Mouse (Mus musculus): ENCODE data around the gene Pwwp2b. TPM values are rescaled to one million over a fixed set of nuclear protein-coding genes. Genes with fewer than 3 reads are reported as not detected.

Pwwp2b gene
- polyA plus RNA-seq, 1 experiment from 2014 or later, result 1.6 TPM

DNA sequence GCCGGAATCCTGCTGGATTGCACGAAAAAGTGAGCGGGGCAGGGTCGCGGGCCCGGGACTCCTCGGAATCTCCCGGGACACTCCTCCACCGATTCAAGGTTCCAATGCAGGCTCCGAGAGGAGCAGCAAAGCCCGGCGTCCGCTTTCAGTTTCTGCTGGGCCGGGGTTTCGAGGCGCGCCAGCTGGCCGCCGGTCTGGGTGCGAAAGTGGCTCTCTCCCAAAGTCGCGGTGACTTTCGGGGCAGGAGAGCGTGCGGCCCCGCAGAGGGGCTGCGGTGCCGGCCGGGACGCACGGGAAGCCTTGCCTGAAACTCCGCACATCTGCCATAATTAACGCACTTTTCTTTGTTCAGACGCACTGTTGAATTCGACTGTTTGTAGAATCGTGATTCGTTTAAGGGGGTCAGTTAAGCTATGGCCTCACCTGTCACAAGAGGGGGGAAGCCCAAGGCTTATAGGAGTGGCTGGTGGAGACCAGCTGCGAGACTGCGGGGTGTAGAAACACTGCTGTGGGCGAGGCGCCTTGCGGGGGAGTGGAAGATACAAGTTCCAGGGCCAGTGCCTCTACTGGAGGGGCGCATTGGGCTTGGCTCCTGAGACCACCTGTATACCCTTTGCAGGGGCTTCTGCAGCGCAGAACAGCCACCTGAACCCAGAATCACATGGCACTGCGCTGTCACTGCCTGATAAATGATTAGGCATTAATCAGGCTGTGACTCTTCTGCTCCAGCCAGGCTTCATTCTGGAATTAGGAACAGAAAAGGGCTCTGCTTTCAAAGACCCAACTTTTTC, 528 bp downstream of the Pwwp2b start:
- Histone ChIP-seq H3K36me3 (replicated peaks) (no peaks in the 10 kb centered on the region), H3K4me2 (peak overlapping the region; percentile 75), H3K4me1 (replicated peaks) (peaks cover 56% of the 10 kb centered on the region), H3K27ac (replicated peaks) (peak overlapping the region; percentile 19; the same call in 1 of the 2 replicates), H3K27me3 (peaks cover 39% of the 10 kb centered on the region), H3K9me3 (replicated peaks) (no peaks in the 10 kb centered on the region), H3K9ac (peak overlapping the region; percentile 51; the same call in 1 of the 2 replicates), H3K4me3 (replicated peaks) (peak overlapping the region; percentile 61)
- 1% methylated on average over 45 of the region's 45 CpGs for WGBS (ENCODE audit: insufficient replicate concordance)
- 0 out of 2 replicates have a peak, but pooled peaks have one; percentile 1 for ATAC-seq (ENCODE audit: insufficient read depth)

GRCm38 (mm10) chr7:139249406-139250210, 1.3 kb downstream of the Pwwp2b start:
- Histone ChIP-seq H3K27me3 (peaks cover 39% of the 10 kb centered on the region), H3K4me2 (peak overlapping the region; percentile 75), H3K9me3 (replicated peaks) (no peaks in the 10 kb centered on the region), H3K4me3 (replicated peaks) (peak overlapping the region; percentile 61), H3K36me3 (replicated peaks) (no peaks in the 10 kb centered on the region), H3K27ac (replicated peaks) (no peak overlapping the region), H3K9ac (no peak overlapping the region), H3K4me1 (replicated peaks) (peaks cover 57% of the 10 kb centered on the region)
- 18% methylated on average over 6 of the region's 7 CpGs for WGBS (ENCODE audit: insufficient replicate concordance)
- 0 out of 2 replicates have a peak, but pooled peaks have one; percentile 7 for ATAC-seq (ENCODE audit: insufficient read depth)

DNA sequence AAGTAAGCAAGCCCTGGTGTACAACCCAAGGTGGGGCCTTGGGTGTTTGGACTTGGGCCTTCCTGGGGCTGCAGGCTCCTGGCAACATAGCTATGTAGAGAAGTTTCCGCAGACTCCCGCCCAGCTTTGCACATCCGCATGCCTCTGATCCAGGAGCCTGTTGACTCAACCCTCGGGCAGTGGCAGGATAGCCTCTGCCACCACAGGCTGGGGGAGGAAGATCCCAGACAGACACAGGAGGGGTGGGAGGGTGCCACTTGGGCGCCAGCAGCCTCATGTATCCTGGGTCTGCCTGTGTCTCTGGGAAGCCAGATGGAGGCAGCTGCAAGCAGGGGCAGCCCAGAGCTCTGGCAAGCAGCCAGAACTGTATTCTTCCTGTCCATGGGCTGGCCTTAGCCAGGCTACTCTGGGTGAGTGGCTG, 3.6 kb downstream of the Pwwp2b start:
- H3K27me3 ChIP-seq, result peaks cover 29% of the 10 kb centered on the region
- H3K27ac ChIP-seq (replicated peaks), result no peak overlapping the region
- no peaks in the 10 kb centered on the region for H3K9me3 ChIP-seq (replicated peaks)
- H3K4me2 ChIP-seq, result no peak overlapping the region
- WGBS (ENCODE audit: insufficient replicate concordance), result 56% methylated on average over 5 of the region's 5 CpGs
- H3K4me1 ChIP-seq (replicated peaks), result peaks cover 57% of the 10 kb centered on the region
- no peak overlapping the region for H3K9ac ChIP-seq
- no peak overlapping the region for H3K4me3 ChIP-seq (replicated peaks)
- H3K36me3 ChIP-seq (replicated peaks), result peaks cover 9% of the 10 kb centered on the region
- ATAC-seq (ENCODE audit: insufficient read depth), result no peak

GRCm38 (mm10) chr7:139252566-139252965, 4.3 kb downstream of the Pwwp2b start:
- 61% methylated on average over 7 of the region's 7 CpGs for WGBS (ENCODE audit: insufficient replicate concordance)
- H3K9ac ChIP-seq, result no peak overlapping the region
- H3K4me3 ChIP-seq (replicated peaks), result no peak overlapping the region
- peaks cover 9% of the 10 kb centered on the region for H3K36me3 ChIP-seq (replicated peaks)
- no peak for ATAC-seq (ENCODE audit: insufficient read depth)
- H3K4me2 ChIP-seq, result no peak overlapping the region
- H3K27ac ChIP-seq (replicated peaks), result no peak overlapping the region
- peaks cover 52% of the 10 kb centered on the region for H3K4me1 ChIP-seq (replicated peaks)
- H3K9me3 ChIP-seq (replicated peaks), result no peaks in the 10 kb centered on the region
- peaks cover 23% of the 10 kb centered on the region for H3K27me3 ChIP-seq

GRCm38 (mm10) chr7:139252986-139253385, 4.7 kb downstream of the Pwwp2b start:
- Histone ChIP-seq H3K4me2 (no peak overlapping the region), H3K36me3 (replicated peaks) (peaks cover 9% of the 10 kb centered on the region), H3K27ac (replicated peaks) (no peak overlapping the region), H3K9ac (no peak overlapping the region), H3K4me1 (replicated peaks) (peaks cover 48% of the 10 kb centered on the region), H3K4me3 (replicated peaks) (no peak overlapping the region), H3K9me3 (replicated peaks) (no peaks in the 10 kb centered on the region), H3K27me3 (peaks cover 18% of the 10 kb centered on the region)
- WGBS (ENCODE audit: insufficient replicate concordance), result 28% methylated on average over 9 of the region's 9 CpGs
- no peak for ATAC-seq (ENCODE audit: insufficient read depth)

DNA sequence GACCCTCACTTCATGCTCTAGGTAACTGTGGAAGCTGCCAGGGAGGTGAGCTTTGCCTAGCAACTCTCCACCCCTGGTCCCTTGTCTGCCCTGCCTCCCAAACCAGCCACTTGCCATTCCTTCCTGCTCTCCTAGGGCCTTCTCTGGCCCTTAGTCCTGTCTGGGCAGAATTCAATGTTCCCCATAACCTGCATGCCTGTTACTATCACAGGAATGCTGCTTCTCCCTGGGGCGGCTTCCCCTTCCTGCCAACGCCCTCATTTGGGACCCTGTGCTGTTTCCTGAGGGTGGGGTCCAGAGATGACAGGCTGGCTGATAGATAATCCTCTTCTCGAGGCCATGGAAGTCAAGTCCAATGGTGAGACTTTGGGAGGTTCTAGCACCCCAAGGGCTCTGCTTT, 5.2 kb downstream of the Pwwp2b start:
- peaks cover 14% of the 10 kb centered on the region for H3K27me3 ChIP-seq
- H3K9ac ChIP-seq, result no peak overlapping the region
- H3K27ac ChIP-seq (replicated peaks), result no peak overlapping the region
- H3K4me2 ChIP-seq, result no peak overlapping the region
- H3K36me3 ChIP-seq (replicated peaks), result peaks cover 9% of the 10 kb centered on the region
- H3K4me3 ChIP-seq (replicated peaks), result no peak overlapping the region
- H3K4me1 ChIP-seq (replicated peaks), result peaks cover 46% of the 10 kb centered on the region
- H3K9me3 ChIP-seq (replicated peaks), result no peaks in the 10 kb centered on the region
- no peak for ATAC-seq (ENCODE audit: insufficient read depth)
- 21% methylated on average over 3 of the region's 3 CpGs for WGBS (ENCODE audit: insufficient replicate concordance)

DNA sequence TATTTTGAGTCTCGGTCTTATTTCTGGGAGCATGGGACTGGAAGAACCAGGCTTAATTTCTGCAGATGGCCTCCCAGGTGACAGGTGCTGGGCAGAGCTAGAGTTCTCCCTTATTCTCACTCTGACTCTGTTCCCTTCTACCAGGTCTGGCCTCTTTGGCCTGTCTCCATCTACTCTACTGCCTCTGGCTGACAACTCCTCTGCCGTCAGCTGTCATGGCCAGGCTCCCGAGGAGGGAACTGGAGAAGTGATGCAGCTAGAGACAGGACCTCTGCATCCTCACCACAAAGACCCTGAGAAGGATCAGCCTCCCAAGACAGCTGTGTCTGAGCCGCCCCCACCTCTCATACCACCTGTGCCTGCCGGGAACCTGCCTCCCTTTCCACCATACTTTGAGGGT, 6.3 kb downstream of the Pwwp2b start:
- no peak overlapping the region for H3K9ac ChIP-seq
- no peak overlapping the region for H3K27ac ChIP-seq (replicated peaks)
- peaks cover 9% of the 10 kb centered on the region for H3K36me3 ChIP-seq (replicated peaks)
- peaks cover 2% of the 10 kb centered on the region; the same call in 1 of the 2 replicates for H3K27me3 ChIP-seq
- no peaks in the 10 kb centered on the region for H3K9me3 ChIP-seq (replicated peaks)
- peaks cover 36% of the 10 kb centered on the region for H3K4me1 ChIP-seq (replicated peaks)
- WGBS (ENCODE audit: insufficient replicate concordance), result 62% methylated on average over 5 of the region's 5 CpGs
- no peak overlapping the region for H3K4me3 ChIP-seq (replicated peaks)
- H3K4me2 ChIP-seq, result no peak overlapping the region
- no peak for ATAC-seq (ENCODE audit: insufficient read depth)

DNA sequence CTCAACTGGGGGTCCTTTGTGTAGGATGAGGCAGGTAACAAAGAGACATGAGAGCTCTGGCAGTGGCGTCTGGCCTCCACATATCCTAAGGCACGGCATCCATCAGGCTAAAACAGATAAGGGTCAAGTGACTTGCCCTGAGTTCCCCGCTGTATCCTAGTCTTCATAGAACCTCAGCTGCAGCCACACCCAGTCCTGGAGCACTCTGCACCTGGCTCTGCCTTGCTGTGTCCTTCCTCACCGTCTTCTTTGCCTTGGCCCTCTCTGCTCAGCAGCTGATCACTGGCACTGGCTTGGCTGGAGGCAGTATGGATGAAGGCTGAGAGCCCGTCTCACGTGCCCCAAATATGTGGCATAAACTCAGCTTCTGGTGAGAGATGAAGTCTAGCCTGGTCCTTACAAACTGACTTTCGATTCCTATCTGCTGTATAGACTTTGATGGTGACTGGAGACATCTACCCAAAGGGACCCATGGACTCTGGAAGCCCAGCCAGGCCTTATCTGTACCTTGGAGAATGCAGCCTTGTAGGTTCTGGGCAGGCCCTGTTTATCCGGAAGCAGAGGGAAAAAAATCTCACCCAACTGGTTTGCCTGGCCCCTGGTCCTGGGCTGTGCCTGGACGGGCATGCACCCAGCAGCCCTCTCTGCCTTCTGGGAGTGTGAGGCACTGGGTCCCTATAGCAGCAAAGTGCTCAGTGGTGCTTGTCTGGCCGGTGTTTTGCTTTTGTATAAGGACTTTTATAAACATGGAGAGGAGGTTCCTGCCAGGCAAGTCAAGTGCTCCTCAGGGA, 9.7 kb downstream of the Pwwp2b start:
- H3K27ac ChIP-seq (replicated peaks), result no peak overlapping the region
- H3K4me2 ChIP-seq, result no peak overlapping the region
- peaks cover 9% of the 10 kb centered on the region for H3K36me3 ChIP-seq (replicated peaks)
- no peak overlapping the region for H3K9ac ChIP-seq
- H3K9me3 ChIP-seq (replicated peaks), result no peaks in the 10 kb centered on the region
- peaks cover 9% of the 10 kb centered on the region for H3K4me1 ChIP-seq (replicated peaks)
- no peaks in the 10 kb centered on the region for H3K27me3 ChIP-seq
- no peak overlapping the region for H3K4me3 ChIP-seq (replicated peaks)
- WGBS (ENCODE audit: insufficient replicate concordance), result 47% methylated on average over 10 of the region's 10 CpGs
- ATAC-seq (ENCODE audit: insufficient read depth), result no peak

- Histone ChIP-seq H3K4me3 (replicated peaks) (no peak overlapping the region), H3K4me1 (replicated peaks) (no peaks in the 10 kb centered on the region), H3K9ac (no peak overlapping the region), H3K4me2 (no peak overlapping the region), H3K27me3 (no peaks in the 10 kb centered on the region), H3K9me3 (replicated peaks) (no peaks in the 10 kb centered on the region), H3K36me3 (replicated peaks) (no peaks in the 10 kb centered on the region), H3K27ac (replicated peaks) (no peak overlapping the region)
- no peak for ATAC-seq (ENCODE audit: insufficient read depth)
- WGBS (ENCODE audit: insufficient replicate concordance), result 60% methylated on average over 4 of the region's 4 CpGs
Measured at GRCm38 (mm10) chr7:139264337-139264736, 16.1 kb downstream of the Pwwp2b start.

- ATAC-seq (ENCODE audit: insufficient read depth), result no peak
- H3K4me2 ChIP-seq, result no peak overlapping the region
- no peaks in the 10 kb centered on the region for H3K4me1 ChIP-seq (replicated peaks)
- no peak overlapping the region for H3K4me3 ChIP-seq (replicated peaks)
- WGBS (ENCODE audit: insufficient replicate concordance), result 50% methylated on average over 6 of the region's 6 CpGs
- H3K9me3 ChIP-seq (replicated peaks), result no peaks in the 10 kb centered on the region
- H3K9ac ChIP-seq, result no peak overlapping the region
- no peaks in the 10 kb centered on the region for H3K36me3 ChIP-seq (replicated peaks)
- H3K27ac ChIP-seq (replicated peaks), result no peak overlapping the region
- H3K27me3 ChIP-seq, result no peaks in the 10 kb centered on the region
Measured at GRCm38 (mm10) chr7:139265634-139266033, 17.4 kb downstream of the Pwwp2b start.

DNA sequence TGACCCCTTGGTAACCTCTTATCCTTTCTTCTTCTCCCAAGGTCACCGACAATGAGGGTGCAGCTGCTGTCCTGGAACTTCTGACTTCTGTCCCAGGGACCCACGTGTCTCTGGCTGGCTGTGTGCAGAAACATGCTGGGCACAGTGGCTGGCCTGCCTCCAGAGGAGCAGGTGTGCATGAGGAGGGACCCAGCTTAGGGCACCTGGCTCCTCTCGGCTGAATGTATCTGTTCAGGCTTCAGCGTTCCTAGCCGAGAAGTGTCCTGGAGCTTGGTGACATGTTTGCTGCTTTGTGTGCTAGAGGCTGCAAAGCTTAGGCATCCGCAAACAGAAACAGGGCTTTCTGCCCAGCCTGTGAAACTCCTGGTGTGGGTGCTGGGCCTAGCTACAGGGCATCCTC, 18.1 kb downstream of the Pwwp2b start:
- no peaks in the 10 kb centered on the region for H3K27me3 ChIP-seq
- H3K36me3 ChIP-seq (replicated peaks), result no peaks in the 10 kb centered on the region
- ATAC-seq (ENCODE audit: insufficient read depth), result no peak
- H3K9ac ChIP-seq, result no peak overlapping the region
- H3K4me1 ChIP-seq (replicated peaks), result no peaks in the 10 kb centered on the region
- no peak overlapping the region for H3K4me2 ChIP-seq
- no peak overlapping the region for H3K27ac ChIP-seq (replicated peaks)
- no peaks in the 10 kb centered on the region for H3K9me3 ChIP-seq (replicated peaks)
- WGBS (ENCODE audit: insufficient replicate concordance), result 65% methylated on average over 6 of the region's 6 CpGs
- no peak overlapping the region for H3K4me3 ChIP-seq (replicated peaks)

Data from liver, embryonic 15.5 days (tissue).